Mouse (Mus musculus) forebrain, postnatal 0 days (tissue): Measurements from ENCODE around the gene Cstb. TPM values are rescaled to one million over a fixed set of nuclear protein-coding genes. Genes with fewer than 3 reads are reported as not detected.
A peak's percentile ranks its signal among the peaks of the same experiment; 100 is the strongest.

Experiments
- ATAC-seq: fragments of 200-750 bp; cut with Nextera tagmentation; 2 replicates; pipeline ENCODE4 v1.8.0; 2017; ENCODE audit warnings: mild to moderate bottlenecking, moderate library complexity
- DNase-seq: peaks from one replicate; pipeline ENCODE4 v3.0.0-alpha.2; 2015
- H3K27ac ChIP-seq: fragments of 300-500 bp; sonication (generic); 2 replicates; pipeline ENCODE4 v1.5.1; 2014; ENCODE audit warnings: low read depth, mild to moderate bottlenecking, antibody characterized with exemption, low read length, moderate library complexity, mixed read lengths
- H3K27me3 ChIP-seq: fragments of 300-500 bp; sonication (generic); 2 replicates; pipeline ENCODE4 v1.6.1; 2014; ENCODE audit warnings: mild to moderate bottlenecking, low read length, mixed read lengths; ENCODE audit not compliant: insufficient read depth
- H3K36me3 ChIP-seq: fragments of 300-500 bp; sonication (generic); 2 replicates; pipeline ENCODE4 v1.6.1; 2014; ENCODE audit warnings: mild to moderate bottlenecking, moderate library complexity; ENCODE audit not compliant: insufficient read depth
- H3K4me1 ChIP-seq: fragments of 300-500 bp; sonication (generic); 2 replicates; pipeline ENCODE4 v1.6.1; 2014; ENCODE audit warnings: antibody characterized with exemption; ENCODE audit not compliant: insufficient read depth
- H3K4me2 ChIP-seq: fragments of 300-500 bp; sonication (generic); 2 replicates; pipeline ENCODE4 v1.6.1; 2014; ENCODE audit warnings: low read depth, mild to moderate bottlenecking, moderate library complexity
- H3K4me3 ChIP-seq: fragments of 300-500 bp; sonication (generic); 2 replicates; pipeline ENCODE4 v1.5.1; 2014; ENCODE audit warnings: low read depth, low read length, mixed read lengths
- H3K9ac ChIP-seq: fragments of 300-500 bp; sonication (generic); 2 replicates; pipeline ENCODE4 v1.6.1; 2014; ENCODE audit warnings: mild to moderate bottlenecking
- H3K9me3 ChIP-seq: fragments of 300-500 bp; sonication (generic); 2 replicates; pipeline ENCODE4 v1.6.1; 2016; ENCODE audit warnings: low read length
- CTCF ChIP-seq: sonication (generic); IDR thresholded peaks from 2 replicates; pipeline ENCODE4 v1.5.1; 2016; ENCODE audit warnings: antibody characterized with exemption, control low read depth, low read depth
- WGBS: fragments of 180-500 bp; shearing (Covaris S2); extraction: QIAGEN DNeasy Blood & Tissue Kit; methylation state at CpG from one replicate; pipeline ENCODE4 v1.1.7; 2014; 5-methylcytosine and 5-hydroxymethylcytosine counted together
- polyA plus RNA-seq: library from polyadenylated mRNA; unstranded; fragments of >200 nt; fragmentation: Nextera tagmentation; extraction: Ambion mirVana; gene quantifications from 2 replicates; pipeline ENCODE4 v1.2.1, GENCODE M21; 2015
- total RNA-seq: library from RNA; depleted of rRNA; stranded (reverse); fragments of >200 nt; gene quantifications from 2 replicates; pipeline ENCODE4 v1.2.3, GENCODE M21; 2014

Gene Cstb
- total and polyA plus RNA-seq, 2 experiments from 2014 or later = 55.2 to 147 TPM

DNA sequence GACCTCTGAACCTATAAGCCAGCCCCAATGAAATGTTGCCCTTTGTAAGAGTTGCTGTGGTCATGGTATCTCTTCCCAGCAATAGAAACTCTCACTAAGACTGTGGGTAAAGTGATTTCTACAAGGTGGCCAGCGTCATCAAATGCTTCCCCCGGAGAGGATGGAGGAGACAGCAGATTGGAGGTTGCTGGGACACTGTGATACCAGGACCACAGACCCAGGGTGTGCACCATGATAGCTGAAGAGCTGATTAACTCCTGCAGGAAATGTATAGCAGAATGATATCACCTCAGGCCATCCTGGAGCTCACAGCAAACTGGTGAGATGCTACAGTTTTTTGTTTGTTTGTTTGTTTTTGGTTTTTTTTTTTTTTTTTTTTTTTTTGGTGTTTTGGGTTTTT, 4.3 kb downstream of the Cstb start:
- Histone ChIP-seq H3K4me2 (no peak overlapping the region), H3K4me3 (no peak overlapping the region), H3K27me3 (no peaks in the 10 kb centered on the region), H3K36me3 (peaks cover 15% of the 10 kb centered on the region), H3K27ac (no peak overlapping the region), H3K9me3 (no peaks in the 10 kb centered on the region), H3K9ac (no peak overlapping the region), H3K4me1 (peaks cover 8% of the 10 kb centered on the region; the same call in 1 of the 2 replicates)
- 91% methylated on average over 2 of the region's 2 CpGs for WGBS
- TF ChIP-seq CTCF = no peak
- DNase-seq = no peak
- ATAC-seq = no peak

DNA sequence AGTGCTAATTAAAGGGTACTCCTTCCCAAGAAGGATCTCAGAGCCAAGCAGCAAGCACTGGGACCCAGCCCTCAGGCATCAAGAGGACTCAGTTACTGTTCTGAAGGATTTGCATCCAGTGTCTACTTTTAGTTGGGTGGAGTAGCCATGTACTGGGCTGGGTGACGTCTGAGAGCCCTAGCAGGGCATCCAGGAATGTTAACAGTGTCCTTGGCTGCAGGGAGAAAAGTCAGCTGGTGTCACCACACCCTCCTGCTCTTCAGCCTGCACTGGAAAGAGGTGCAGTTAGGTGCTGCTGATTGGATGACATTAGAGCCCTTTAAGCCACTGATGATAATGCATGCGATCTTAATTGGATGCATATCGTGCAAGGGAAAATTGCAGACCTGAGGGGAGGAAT, 7.4 kb downstream of the Cstb start:
- Histone ChIP-seq H3K4me3 (no peak overlapping the region), H3K27ac (no peak overlapping the region), H3K4me2 (no peak overlapping the region), H3K9ac (no peak overlapping the region), H3K9me3 (no peaks in the 10 kb centered on the region), H3K4me1 (no peaks in the 10 kb centered on the region), H3K27me3 (no peaks in the 10 kb centered on the region), H3K36me3 (peaks cover 10% of the 10 kb centered on the region)
- 57% methylated on average over 3 of the region's 3 CpGs for WGBS
- no peak for TF ChIP-seq CTCF
- ATAC-seq = no peak
- no peak for DNase-seq

DNA sequence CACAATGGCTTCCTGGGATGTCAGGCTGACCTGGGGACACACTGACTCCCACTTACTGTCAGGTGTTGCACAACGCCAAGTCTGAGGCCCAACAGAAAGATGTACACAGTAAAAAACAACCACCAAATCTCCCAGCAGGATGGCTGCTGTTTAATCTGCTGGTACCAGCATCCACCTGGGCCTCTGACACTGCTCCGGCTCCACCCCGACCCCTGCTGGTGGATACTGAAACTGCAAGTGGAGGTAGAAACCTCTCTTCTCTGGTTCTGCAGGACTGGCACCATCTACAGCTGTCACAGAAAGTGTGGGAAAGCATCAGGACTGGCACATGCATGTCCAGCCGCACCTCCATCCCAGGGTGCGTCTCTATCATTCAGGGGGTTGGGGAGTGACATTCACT, 12.6 kb downstream of the Cstb start:
- Histone ChIP-seq H3K4me1 (no peaks in the 10 kb centered on the region), H3K4me2 (no peak overlapping the region), H3K4me3 (no peak overlapping the region), H3K27me3 (no peaks in the 10 kb centered on the region), H3K36me3 (peaks cover 8% of the 10 kb centered on the region; the same call in 1 of the 2 replicates), H3K9ac (no peak overlapping the region), H3K27ac (peak overlapping the region; percentile 50; the same call in 1 of the 2 replicates), H3K9me3 (no peaks in the 10 kb centered on the region)
- peak; percentile 78 for DNase-seq
- peak; percentile 62 for ATAC-seq
- WGBS = 14% methylated on average over 5 of the region's 5 CpGs
- TF ChIP-seq CTCF = peak; percentile 95

DNA sequence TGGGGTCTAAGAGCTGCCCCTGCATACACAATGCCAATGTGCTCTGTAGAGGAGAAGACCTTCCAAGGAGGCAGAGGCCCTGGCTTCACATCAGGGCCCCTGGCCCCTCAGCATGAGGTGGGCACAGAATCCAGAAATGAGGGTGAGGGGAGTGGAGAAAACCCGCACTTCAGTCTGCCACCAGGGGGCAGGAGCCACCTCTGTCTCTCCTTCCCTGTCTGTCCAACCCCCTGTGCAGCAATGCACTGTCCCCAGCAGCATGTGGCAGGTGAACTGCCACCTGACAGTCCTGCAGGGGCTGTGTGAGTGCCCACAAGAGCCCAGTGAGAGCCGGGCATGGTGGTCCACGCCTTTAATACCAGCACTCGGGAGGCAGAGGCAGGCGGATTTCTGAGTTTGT, 14.1 kb downstream of the Cstb start:
- peak; percentile 69 for TF ChIP-seq CTCF
- no peaks in the 10 kb centered on the region for H3K4me1 ChIP-seq

DNA sequence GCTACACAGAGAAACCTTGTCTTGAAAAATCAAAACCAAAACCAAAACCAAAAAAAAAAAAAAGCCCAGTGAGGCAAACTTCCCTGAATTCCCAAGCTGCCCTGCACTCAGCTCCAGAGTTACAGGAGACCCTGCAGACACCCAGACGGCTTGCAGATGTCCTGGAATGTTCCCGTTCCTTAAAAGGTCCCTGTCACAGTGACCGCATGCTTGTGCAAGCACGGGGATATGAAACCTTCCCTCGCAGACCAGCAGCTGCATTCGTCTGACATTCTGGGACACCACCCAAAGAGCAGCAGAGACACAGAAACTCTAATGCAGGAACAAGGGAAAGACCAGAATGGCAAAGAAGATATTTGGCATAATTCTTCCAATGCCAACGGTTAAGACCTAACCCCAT, 14.5 kb downstream of the Cstb start:
- no peak for DNase-seq
- WGBS = 93% methylated on average over 7 of the region's 7 CpGs

More for the DNA sequence above, 14.1 kb downstream of the Cstb start:
- ATAC-seq (no peak), DNase-seq (no peak)
- Histone ChIP-seq H3K9ac (no peak overlapping the region), H3K9me3 (no peaks in the 10 kb centered on the region), H3K27me3 (no peaks in the 10 kb centered on the region), H3K36me3 (peaks cover 18% of the 10 kb centered on the region; the same call in 1 of the 2 replicates), H3K4me2 (no peak overlapping the region), H3K27ac (no peak overlapping the region), H3K4me3 (no peak overlapping the region)
- 69% methylated on average over 5 of the region's 5 CpGs for WGBS

DNA sequence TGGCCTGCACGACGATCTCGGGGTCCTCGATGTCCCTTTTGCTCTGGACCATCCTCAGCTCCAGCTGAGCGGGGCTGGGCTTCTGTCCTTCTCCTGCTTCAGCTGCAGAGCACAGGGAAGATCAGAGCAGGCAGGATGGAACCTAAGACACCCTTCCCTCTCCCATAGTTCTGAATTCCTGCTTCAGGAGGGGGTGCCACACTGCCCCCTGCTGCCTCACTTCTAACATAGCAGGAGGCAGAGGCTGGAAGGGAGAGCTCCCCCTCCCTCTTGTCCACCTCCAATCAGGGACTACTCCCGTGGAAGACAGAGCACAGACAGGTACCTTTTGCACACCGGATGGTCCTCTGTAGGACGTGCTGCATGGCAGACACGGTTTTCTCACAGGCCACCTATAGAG, 15.3 kb downstream of the Cstb start:
- DNase-seq (peak; percentile 35), ATAC-seq (no peak)
- H3K36me3 ChIP-seq = peaks cover 29% of the 10 kb centered on the region
- no peaks in the 10 kb centered on the region for H3K4me1 ChIP-seq
- peak; percentile 72 for TF ChIP-seq CTCF
- 76% methylated on average over 9 of the region's 9 CpGs for WGBS
- H3K27ac ChIP-seq = no peak overlapping the region
- H3K9ac ChIP-seq = no peak overlapping the region
- no peaks in the 10 kb centered on the region for H3K9me3 ChIP-seq
- no peak overlapping the region for H3K4me2 ChIP-seq
- no peaks in the 10 kb centered on the region for H3K27me3 ChIP-seq
- no peak overlapping the region for H3K4me3 ChIP-seq

More for the DNA sequence above, 14.5 kb downstream of the Cstb start:
- Histone ChIP-seq H3K4me3 (no peak overlapping the region), H3K9ac (no peak overlapping the region), H3K27ac (no peak overlapping the region), H3K9me3 (no peaks in the 10 kb centered on the region), H3K36me3 (peaks cover 21% of the 10 kb centered on the region; the same call in 1 of the 2 replicates), H3K4me2 (no peak overlapping the region), H3K27me3 (no peaks in the 10 kb centered on the region), H3K4me1 (no peaks in the 10 kb centered on the region)
- ATAC-seq = no peak
- no peak for TF ChIP-seq CTCF

DNA sequence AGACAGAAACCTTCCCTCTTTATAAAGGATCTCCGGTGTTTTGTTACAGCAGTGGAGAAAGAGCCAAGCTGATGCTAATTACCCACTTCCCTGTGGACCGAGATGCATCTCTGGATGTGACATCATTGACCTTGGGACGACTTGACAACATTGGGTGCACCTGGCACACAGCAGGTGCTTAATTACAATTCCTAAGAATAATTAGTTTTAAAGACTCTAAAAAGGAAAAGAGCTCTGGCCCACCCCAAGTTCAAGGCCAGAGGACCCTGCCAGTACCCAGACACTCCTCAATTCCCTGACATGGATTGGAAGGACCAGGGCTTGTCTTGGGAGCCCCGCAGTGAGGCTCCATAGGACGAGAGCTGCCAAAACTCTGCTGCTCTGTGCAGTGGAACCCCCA, 16.1 kb downstream of the Cstb start:
- H3K4me1 ChIP-seq = no peaks in the 10 kb centered on the region
- no peak overlapping the region for H3K27ac ChIP-seq
- whole genome bisulfite sequencing = 78% methylated on average over 5 of the region's 5 CpGs
- ATAC-seq = no peak
- peaks cover 35% of the 10 kb centered on the region for H3K36me3 ChIP-seq
- no peaks in the 10 kb centered on the region for H3K27me3 ChIP-seq
- no peak for TF ChIP-seq CTCF
- no peak overlapping the region for H3K4me2 ChIP-seq
- H3K9me3 ChIP-seq = no peaks in the 10 kb centered on the region
- DNase-seq = no peak
- no peak overlapping the region for H3K4me3 ChIP-seq
- H3K9ac ChIP-seq = no peak overlapping the region

DNA sequence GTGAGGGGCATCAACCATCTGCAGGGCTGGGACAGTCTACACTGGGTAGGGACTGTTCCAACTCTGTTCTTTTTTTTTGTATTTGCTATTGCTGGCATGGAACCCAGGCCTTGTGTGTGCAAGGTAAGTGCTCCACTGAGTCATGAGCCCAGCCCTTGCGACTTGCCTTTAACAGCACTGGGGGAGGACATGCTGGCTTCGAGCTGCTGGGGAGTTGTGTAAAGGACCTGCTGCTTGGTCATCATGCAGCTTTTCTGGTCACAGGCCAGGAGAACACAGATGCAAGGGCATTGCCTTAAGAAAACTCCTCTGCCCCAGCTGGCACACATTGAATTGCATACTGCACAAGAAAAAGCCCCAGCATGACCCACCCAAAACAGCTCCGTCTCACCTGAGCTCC, 16.8 kb downstream of the Cstb start:
- Histone ChIP-seq H3K9me3 (no peaks in the 10 kb centered on the region), H3K36me3 (peaks cover 41% of the 10 kb centered on the region), H3K27me3 (no peaks in the 10 kb centered on the region), H3K27ac (no peak overlapping the region), H3K4me1 (no peaks in the 10 kb centered on the region), H3K4me2 (no peak overlapping the region), H3K4me3 (no peak overlapping the region), H3K9ac (no peak overlapping the region)
- TF ChIP-seq CTCF = no peak
- no peak for ATAC-seq
- no peak for DNase-seq
- 90% methylated on average over 3 of the region's 3 CpGs for WGBS
